ENCODE assay signal across 9 mouse cellular contexts in genomic region chr9:20943911-20944310, GRCm38 (mm10). TPM values are rescaled to one million over a fixed set of nuclear protein-coding genes. Genes with fewer than 3 reads are reported as not detected.
DNase-seq lines count a peak whose midpoint lies in the region; ATAC-seq lines count a peak whose summit lies in the region.
"Had no signal": no experiment of that assay in that cellular context is flagged by ENCODE, and none has a peak within 500 bp of the region (broad histone marks: within the 10 kb centered on the region; RNA-seq: fewer than 3 reads in every experiment).

No protein-coding gene starts in this region.

- peaks cover 9% of the 10 kb centered on the region for H3K4me1 ChIP-seq in kidney, embryonic 16.5 days (ENCODE audit: insufficient read depth, low read length)
- peaks cover 14% of the 10 kb centered on the region for H3K4me1 ChIP-seq in forebrain, embryonic 12.5 days

- no peak for DNase-seq in kidney, postnatal 10 days
- peak; percentile 55 for DNase-seq in ZHBTc4 (ENCODE audit: low read depth, low spot score)
- DNase-seq in neural tube, embryonic 10.5 days (ENCODE audit: extremely low spot score, low spot score) = peak; percentile 18
- DNase-seq in thymus, adult 18-20 months = no peak
- DNase-seq in layer of hippocampus, adult 8-10 months (ENCODE audit: low spot score in 2 of 2) = no peak
- no peak for DNase-seq in cerebellum, adult 9-10 months

- H3K9ac ChIP-seq in kidney, embryonic 16.5 days (replicated peaks; ENCODE audit: low read length) = no peak overlapping the region
- 0 out of 2 replicates have a peak overlapping the region, but pooled peaks have one; percentile 12 for H3K9ac ChIP-seq in forebrain, embryonic 12.5 days
- H3K9ac ChIP-seq: liver, embryonic 12.5 days had no signal

- no peaks in the 10 kb centered on the region for H3K9me3 ChIP-seq in kidney, embryonic 16.5 days (ENCODE audit: low read length)
- H3K9me3 ChIP-seq in forebrain, embryonic 12.5 days = no peaks in the 10 kb centered on the region
- H3K9me3 ChIP-seq: liver, embryonic 12.5 days had no signal

- ATAC-seq in kidney, embryonic 16.5 days (ENCODE audit: low FRiP score, low TSS enrichment) = peak; percentile 68
- ATAC-seq in forebrain, embryonic 12.5 days (ENCODE audit: low FRiP score) = no peak

- no peaks in the 10 kb centered on the region for H3K27me3 ChIP-seq in kidney, embryonic 16.5 days (ENCODE audit: insufficient read depth, low read length)
- no peaks in the 10 kb centered on the region for H3K27me3 ChIP-seq in forebrain, embryonic 12.5 days
- H3K27me3 ChIP-seq: liver, embryonic 12.5 days had no signal

- H3K27ac ChIP-seq in kidney, embryonic 16.5 days (ENCODE audit: low read length) = no peak overlapping the region
- peak overlapping the region; percentile 46; the same call in 1 of the 2 replicates for H3K27ac ChIP-seq in forebrain, embryonic 12.5 days
- H3K27ac ChIP-seq: liver, embryonic 12.5 days had no signal

- 6% methylated on average over 2 of the region's 2 CpGs for WGBS in kidney, embryonic 16.5 days
- WGBS in forebrain, embryonic 12.5 days = 13% methylated on average over 2 of the region's 2 CpGs

- no peak overlapping the region for H3K4me2 ChIP-seq in kidney, embryonic 16.5 days (replicated peaks; ENCODE audit: low read depth, low read length)
- no peak overlapping the region for H3K4me2 ChIP-seq in forebrain, embryonic 12.5 days
- H3K4me2 ChIP-seq: liver, embryonic 12.5 days had no signal

- no peak overlapping the region for H3K4me3 ChIP-seq in kidney, embryonic 16.5 days (ENCODE audit: low read length)
- no peak overlapping the region for H3K4me3 ChIP-seq in forebrain, embryonic 12.5 days (replicated peaks)
- H3K4me3 ChIP-seq: liver, embryonic 12.5 days had no signal

- H3K36me3 ChIP-seq in kidney, embryonic 16.5 days (ENCODE audit: insufficient read depth, low read length) = peaks cover 33% of the 10 kb centered on the region
- peaks cover 52% of the 10 kb centered on the region for H3K36me3 ChIP-seq in forebrain, embryonic 12.5 days (replicated peaks)

RNA-seq across cellular contexts. Expression of gene Dnmt1, which starts 15.8 kb away (rescaled TPM):
- polyA plus RNA-seq in kidney, embryonic 16.5 days (2015; fragmentation: Nextera tagmentation; extraction: Ambion mirVana) = 107 and 110 TPM in 2 replicates
- polyA plus RNA-seq in forebrain, embryonic 12.5 days (2016; fragmentation: Nextera tagmentation; extraction: Ambion mirVana) = 134 and 153 TPM in 2 replicates
- total RNA-seq in layer of hippocampus, adult 8-10 months (2022) = 10 to 100 TPM; 32.9 to 38.4 (median 35.2) TPM

RNA-seq across cellular contexts. Expression of gene S1pr2, which starts 32.7 kb away (rescaled TPM):
- polyA plus RNA-seq in kidney, embryonic 16.5 days (2015; fragmentation: Nextera tagmentation; extraction: Ambion mirVana) = 35.1 and 37.7 TPM in 2 replicates
- polyA plus RNA-seq in forebrain, embryonic 12.5 days (2016; fragmentation: Nextera tagmentation; extraction: Ambion mirVana) = 13.1 and 16.5 TPM in 2 replicates
- total RNA-seq in layer of hippocampus, adult 8-10 months (2022) = 1 to 10 TPM; 1.3 to 4.4 (median 3.7) TPM

RNA-seq across cellular contexts. Expression of gene Eif3g, which starts 45.5 kb away (rescaled TPM):
- 299 and 319 TPM in 2 replicates for polyA plus RNA-seq in kidney, embryonic 16.5 days (2015; fragmentation: Nextera tagmentation; extraction: Ambion mirVana)
- polyA plus RNA-seq in forebrain, embryonic 12.5 days (2016; fragmentation: Nextera tagmentation; extraction: Ambion mirVana) = 313 and 319 TPM in 2 replicates
- total RNA-seq in layer of hippocampus, adult 8-10 months (2022) = 100 to 1,000 TPM; 118 to 139 (median 131) TPM

RNA-seq across cellular contexts. Expression of gene Ppan, which starts 55.9 kb away (rescaled TPM):
- 94.3 and 95.3 TPM in 2 replicates for polyA plus RNA-seq in kidney, embryonic 16.5 days (2015; fragmentation: Nextera tagmentation; extraction: Ambion mirVana)
- polyA plus RNA-seq in forebrain, embryonic 12.5 days (2016; fragmentation: Nextera tagmentation; extraction: Ambion mirVana) = 63.2 and 66.9 TPM in 2 replicates
- 10 to 100 TPM; 21.8 to 28.1 (median 24.6) TPM for total RNA-seq in layer of hippocampus, adult 8-10 months (2022)

RNA-seq across cellular contexts. Expression of gene Mrpl4, which starts 58.6 kb away (rescaled TPM):
- polyA plus RNA-seq in kidney, embryonic 16.5 days (2015; fragmentation: Nextera tagmentation; extraction: Ambion mirVana) = 161 and 169 TPM in 2 replicates
- 110 and 111 TPM in 2 replicates for polyA plus RNA-seq in forebrain, embryonic 12.5 days (2016; fragmentation: Nextera tagmentation; extraction: Ambion mirVana)
- total RNA-seq in layer of hippocampus, adult 8-10 months (2022) = 10 to 100 TPM; 60.1 to 65.7 (median 61.0) TPM

Comparison
In these comparisons a context has a peak if more than half of its experiments do, and no peak if none do; other contexts are left out.
1. DNase-seq: peak in ZHBTc4 (single experiment) and neural tube, embryonic 10.5 days (single experiment); none in kidney, postnatal 10 days (single experiment), thymus, adult 18-20 months (0 of 2), layer of hippocampus, adult 8-10 months (0 of 2) and cerebellum, adult 9-10 months (single experiment).